Mouse (Mus musculus) heart, adult 2 months (tissue): Measurements from ENCODE around the gene Nhej1. TPM values are rescaled to one million over a fixed set of nuclear protein-coding genes. Genes with fewer than 3 reads are reported as not detected.

Experiments used
- DNase-seq, 2 experiments: peaks; one replicate each; pipeline ENCODE4 v3.0.0; 2021
- H3K27ac ChIP-seq: fragments of 200-600 bp; 2 replicates; pipeline ENCODE4 v1.8.1; 2022
- H3K27me3 ChIP-seq: fragments of 200-500 bp; 2 replicates; pipeline ENCODE4 v1.6.1; 2012; ENCODE audit warnings: mild to moderate bottlenecking, low read length, inconsistent platforms, mixed read lengths; ENCODE audit not compliant: control insufficient read depth, insufficient read depth
- H3K36me3 ChIP-seq: fragments of 200-500 bp; 2 replicates; pipeline ENCODE4 v1.6.1; 2012; ENCODE audit warnings: low read length, inconsistent platforms; ENCODE audit not compliant: control insufficient read depth, insufficient read depth
- H3K4me1 ChIP-seq: fragments of 200-500 bp; 2 replicates; pipeline ENCODE4 v1.6.1; 2011; ENCODE audit warnings: low read length; ENCODE audit not compliant: control insufficient read depth, insufficient read depth
- H3K4me3 ChIP-seq: fragments of 200-600 bp; 2 replicates; pipeline ENCODE4 v1.8.1; 2022
- H3K79me2 ChIP-seq: fragments of 200-500 bp; replicated peaks from 2 replicates; pipeline ENCODE4 v1.6.1; 2012; ENCODE audit warnings: mild to moderate bottlenecking, inconsistent platforms, low read length, moderate library complexity, mixed read lengths; ENCODE audit not compliant: control insufficient read depth, insufficient read depth
- H3K9ac ChIP-seq: fragments of 200-500 bp; 2 replicates; pipeline ENCODE4 v1.6.1; 2012; ENCODE audit warnings: low read depth, mild to moderate bottlenecking, control low read depth, inconsistent platforms, low read length, mixed read lengths
- CTCF ChIP-seq: fragments of 200-600 bp; IDR thresholded peaks from 2 replicates; pipeline ENCODE4 v1.8.1; 2022; ENCODE audit warnings: antibody characterized with exemption, mild to moderate bottlenecking, moderate library complexity
- EP300 ChIP-seq: fragments of 200-500 bp; IDR thresholded peaks from 2 replicates; pipeline ENCODE4 v1.6.1; 2011; ENCODE audit warnings: low read depth, low read length, control low read depth; ENCODE audit not compliant: insufficient read depth
- POLR2A ChIP-seq: fragments of 200-500 bp; IDR thresholded peaks from 2 replicates; pipeline ENCODE4 v1.6.1; 2011; ENCODE audit warnings: mild to moderate bottlenecking, low read depth, low read length, control low read depth; ENCODE audit not compliant: insufficient read depth
- WGBS: fragments of 180-500 bp; shearing (Covaris S2); methylation state at CpG from one replicate; pipeline ENCODE4 v1.1.7; 2018; 5-methylcytosine and 5-hydroxymethylcytosine counted together
- intact Hi-C: fragments of 180-260 bp; cut with DNase I; formaldehyde crosslinking; loops from one replicate; pipeline ENCODE4 v1.15.1; 2025
- polyA plus RNA-seq: library from polyadenylated mRNA; depleted of rRNA; stranded (reverse); fragments of >200 nt; gene quantifications from 2 replicates; pipeline ENCODE4 v1.2.3, GENCODE M21; 2012
- total RNA-seq, 2 experiments: library from RNA; stranded (reverse); gene quantifications; 2 replicates each; pipeline ENCODE4 v1.2.3; 2021

Nhej1 gene
- total and polyA plus RNA-seq, 3 experiments: 3.6 to 4.7 (median 4.0) TPM

GRCm38 (mm10) chr1:75022216-75022615 is 102.8 kb downstream of the Nhej1 start:
- Histone ChIP-seq H3K9ac (no peak overlapping the region), H3K4me3 (no peak overlapping the region), H3K27me3 (no peaks in the 10 kb centered on the region), H3K36me3 (no peaks in the 10 kb centered on the region), H3K27ac (no peak overlapping the region), H3K79me2 (no peaks in the 10 kb centered on the region), H3K4me1 (no peaks in the 10 kb centered on the region; the same call in 1 of the 2 replicates)
- 87% methylated on average over 5 of the region's 5 CpGs for WGBS
- no peak for DNase-seq
- TF ChIP-seq CTCF: no peak
- TF ChIP-seq EP300: no peak
- no peak for TF ChIP-seq POLR2A
- intact Hi-C loops: no loop called here

- Histone ChIP-seq H3K36me3 (no peaks in the 10 kb centered on the region), H3K4me1 (peaks cover 1% of the 10 kb centered on the region; the same call in 1 of the 2 replicates), H3K27me3 (no peaks in the 10 kb centered on the region), H3K4me3 (no peak overlapping the region), H3K79me2 (no peaks in the 10 kb centered on the region), H3K27ac (no peak overlapping the region), H3K9ac (no peak overlapping the region)
- peak; percentile 71 to 87 for DNase-seq
- 2% methylated on average over 6 of the region's 6 CpGs for WGBS
- intact Hi-C loops: loop anchor here (1.0 to 2.0 kb wide), 4 partner anchors 52 to 136 kb away; no protein-coding TSS in a partner anchor
- peak; percentile 59; the same call in 1 of the 2 replicates for TF ChIP-seq EP300
- peak; percentile 94 for TF ChIP-seq CTCF
- no peak for TF ChIP-seq POLR2A
Measured at GRCm38 (mm10) chr1:75016846-75017245, 108.2 kb downstream of the Nhej1 start.

- Histone ChIP-seq H3K27ac (peak overlapping the region; percentile 28), H3K79me2 (no peaks in the 10 kb centered on the region), H3K27me3 (no peaks in the 10 kb centered on the region), H3K4me1 (peaks cover 1% of the 10 kb centered on the region; the same call in 1 of the 2 replicates), H3K4me3 (no peak overlapping the region), H3K36me3 (no peaks in the 10 kb centered on the region), H3K9ac (0 out of 2 replicates have a peak overlapping the region, but pooled peaks have one; percentile 22)
- intact Hi-C loops: loop anchor here (2.0 kb wide), 2 partner anchors 51 to 135 kb away; no protein-coding TSS in a partner anchor
- WGBS: 13% methylated on average over 13 of the region's 13 CpGs
- DNase-seq: peak; percentile 30 to 37
- TF ChIP-seq CTCF: no peak
- TF ChIP-seq POLR2A: no peak
- TF ChIP-seq EP300: no peak
Measured at GRCm38 (mm10) chr1:75015551-75016265, 109.3 kb downstream of the Nhej1 start.

- H3K79me2 ChIP-seq: no peaks in the 10 kb centered on the region
- DNase-seq: no peak
- 51% methylated on average over 5 of the region's 5 CpGs for WGBS
- H3K36me3 ChIP-seq: no peaks in the 10 kb centered on the region
- H3K4me3 ChIP-seq: no peak overlapping the region
- peaks cover 1% of the 10 kb centered on the region; the same call in 1 of the 2 replicates for H3K4me1 ChIP-seq
- H3K27ac ChIP-seq: no peak overlapping the region
- no peaks in the 10 kb centered on the region for H3K27me3 ChIP-seq
- TF ChIP-seq EP300: no peak
- TF ChIP-seq POLR2A: no peak
- TF ChIP-seq CTCF: no peak
- no peak overlapping the region for H3K9ac ChIP-seq
- intact Hi-C loops: no loop called here
Measured at GRCm38 (mm10) chr1:75014210-75014845, 110.7 kb downstream of the Nhej1 start.

GRCm38 (mm10) chr1:75010817-75011216 is 114.2 kb downstream of the Nhej1 start:
- Histone ChIP-seq H3K79me2 (no peaks in the 10 kb centered on the region), H3K9ac (no peak overlapping the region), H3K36me3 (no peaks in the 10 kb centered on the region), H3K27ac (no peak overlapping the region), H3K4me1 (peaks cover 3% of the 10 kb centered on the region), H3K27me3 (no peaks in the 10 kb centered on the region), H3K4me3 (no peak overlapping the region)
- intact Hi-C loops: no loop called here
- DNase-seq: no peak
- TF ChIP-seq EP300 (no peak), CTCF (no peak), POLR2A (no peak)

DNA sequence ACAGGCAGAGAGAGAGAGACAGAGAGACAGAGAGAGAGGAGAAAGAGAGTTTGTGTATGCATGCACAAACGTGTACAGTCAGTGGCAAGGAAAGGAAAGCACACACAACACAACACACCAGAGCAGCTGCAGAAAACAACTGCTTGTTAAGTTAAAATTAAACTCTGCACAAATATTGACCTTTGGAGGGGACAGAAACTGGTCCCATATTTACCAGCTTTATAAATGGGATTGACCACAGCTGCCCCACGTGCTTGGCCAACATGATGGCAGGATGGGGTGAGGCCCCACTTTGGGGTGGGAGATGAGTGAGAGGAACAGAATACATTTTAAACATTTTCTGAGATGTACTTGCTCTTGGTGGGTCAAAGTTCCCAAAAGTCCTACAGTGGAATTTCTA is 114.8 kb downstream of the Nhej1 start:
- no peaks in the 10 kb centered on the region for H3K36me3 ChIP-seq
- no peaks in the 10 kb centered on the region for H3K27me3 ChIP-seq
- TF ChIP-seq EP300 (no peak), POLR2A (no peak), CTCF (no peak)
- no peak overlapping the region for H3K27ac ChIP-seq
- no peak for DNase-seq
- WGBS: 77% methylated on average over 2 of the region's 2 CpGs
- H3K79me2 ChIP-seq: no peaks in the 10 kb centered on the region
- intact Hi-C loops: no loop called here
- no peak overlapping the region for H3K9ac ChIP-seq
- no peak overlapping the region for H3K4me3 ChIP-seq
- peaks cover 2% of the 10 kb centered on the region for H3K4me1 ChIP-seq
